Mouse (Mus musculus) frontal cortex, adult (tissue): ENCODE measurements at regions not wholly inside any gene's neighbourhood (a gene's known extent, or its start where the extent isn't known, plus 50 kb on each side); places are given as distances from the start of the nearest gene placed in this dataset.

Experiments
- ATAC-seq: cut with Nextera tagmentation; 2 replicates; pipeline ENCODE4 v1.9.2; 2017; ENCODE audit warnings: mild to moderate bottlenecking, moderate library complexity, mixed read lengths; ENCODE audit not compliant: low TSS enrichment

- no peak for ATAC-seq
Observed at GRCm38 (mm10) chr7:35988449-35989109, 185.8 kb upstream of the Zfp507 start.

GRCm38 (mm10) chr7:35977986-35978385 lies 175.2 kb upstream of the Zfp507 start:
- no peak for ATAC-seq

GRCm38 (mm10) chr7:35958731-35959130 lies 155.9 kb upstream of the Zfp507 start:
- ATAC-seq = no peak

- no peak for ATAC-seq
Observed at GRCm38 (mm10) chr7:35958052-35958451, 155.2 kb upstream of the Zfp507 start.

GRCm38 (mm10) chr7:35948794-35949193 lies 146.0 kb upstream of the Zfp507 start:
- no peak for ATAC-seq

- ATAC-seq = no peak
Observed at GRCm38 (mm10) chr7:35948389-35948788, 145.6 kb upstream of the Zfp507 start.

GRCm38 (mm10) chr7:35941086-35941485 lies 138.3 kb upstream of the Zfp507 start:
- no peak for ATAC-seq

- ATAC-seq = no peak
Observed at GRCm38 (mm10) chr7:35938123-35938869, 135.5 kb upstream of the Zfp507 start.

GRCm38 (mm10) chr7:35926749-35927148 lies 123.9 kb upstream of the Zfp507 start:
- ATAC-seq = no peak

- ATAC-seq = no peak
Observed at GRCm38 (mm10) chr7:35922582-35922981, 119.8 kb upstream of the Zfp507 start.

- ATAC-seq = no peak
Observed at GRCm38 (mm10) chr7:35920884-35921283, 118.1 kb upstream of the Zfp507 start.

- no peak for ATAC-seq
Observed at GRCm38 (mm10) chr7:35920194-35920609, 117.4 kb upstream of the Zfp507 start.

- no peak for ATAC-seq
Observed at GRCm38 (mm10) chr7:35910109-35910706, 107.4 kb upstream of the Zfp507 start.

GRCm38 (mm10) chr7:35901942-35902381 lies 99.2 kb upstream of the Zfp507 start:
- ATAC-seq = peak; percentile 70

GRCm38 (mm10) chr7:35898701-35899445 lies 96.1 kb upstream of the Zfp507 start:
- peak; percentile 35; the same call in 1 of the 2 replicates for ATAC-seq

- ATAC-seq = peak; percentile 91
Observed at GRCm38 (mm10) chr7:35893292-35893691, 90.5 kb upstream of the Zfp507 start.

GRCm38 (mm10) chr7:35886051-35886450 lies 83.2 kb upstream of the Zfp507 start:
- no peak for ATAC-seq

GRCm38 (mm10) chr7:35879755-35880304 lies 77.0 kb upstream of the Zfp507 start:
- ATAC-seq = peak; percentile 61; the same call in 1 of the 2 replicates

- ATAC-seq = peak; percentile 87
Observed at GRCm38 (mm10) chr7:35878164-35878563, 75.4 kb upstream of the Zfp507 start.

GRCm38 (mm10) chr7:35861049-35861448 lies 58.2 kb upstream of the Zfp507 start:
- no peak for ATAC-seq

- ATAC-seq = no peak
Observed at GRCm38 (mm10) chr7:35859601-35860000, 56.8 kb upstream of the Zfp507 start.

GRCm38 (mm10) chr7:35857693-35858092 lies 54.9 kb upstream of the Zfp507 start:
- ATAC-seq = no peak
